Mouse (Mus musculus): Measurements from ENCODE around the gene 2210010C04Rik. TPM values are rescaled to one million over a fixed set of nuclear protein-coding genes. Genes with fewer than 3 reads are reported as not detected.

The 2210010C04Rik gene
- polyA plus RNA-seq, 1 experiment: not detected

GRCm38 (mm10) chr6:41048602-41049001 lies 13.3 kb upstream of the 2210010C04Rik start:
- no peaks in the 10 kb centered on the region for H3K79me3 ChIP-seq (ENCODE audit: low read depth)
- no peaks in the 10 kb centered on the region for H3K79me2 ChIP-seq (ENCODE audit: control insufficient read depth, insufficient read depth)
- no peak for TF ChIP-seq USF1 (IDR thresholded peaks at IDR 0.05; ENCODE audit: low read depth)
- no peak for TF ChIP-seq MYOG (IDR thresholded peaks at IDR 0.05; ENCODE audit: control insufficient read depth, extremely low read depth, insufficient read length)
- no peak for TF ChIP-seq CEBPB (IDR thresholded peaks at IDR 0.05; ENCODE audit: low read depth)
- no peak for TF ChIP-seq FOSL1 (IDR thresholded peaks at IDR 0.05; ENCODE audit: insufficient read depth, low read length, poor library complexity, severe bottlenecking)
- TF ChIP-seq MYOD1 (IDR thresholded peaks at IDR 0.05; ENCODE audit: control insufficient read depth, insufficient read length, low read depth): no peak
- no peak for TF ChIP-seq MAX (IDR thresholded peaks at IDR 0.05)
- no peak for TF ChIP-seq CTCF (IDR thresholded peaks at IDR 0.05; ENCODE audit: control insufficient read depth, insufficient read depth, insufficient read length)
- no peak overlapping the region for H3K4me3 ChIP-seq (ENCODE audit: insufficient read depth, poor library complexity, severe bottlenecking)
- H3ac ChIP-seq (ENCODE audit: control insufficient read depth, insufficient read length, low read depth): no peak overlapping the region
- H3K27me3 ChIP-seq (ENCODE audit: control insufficient read depth, insufficient read depth, insufficient read length): no peaks in the 10 kb centered on the region
- H3K36me3 ChIP-seq (ENCODE audit: control insufficient read depth, insufficient read depth): no peaks in the 10 kb centered on the region

DNA sequence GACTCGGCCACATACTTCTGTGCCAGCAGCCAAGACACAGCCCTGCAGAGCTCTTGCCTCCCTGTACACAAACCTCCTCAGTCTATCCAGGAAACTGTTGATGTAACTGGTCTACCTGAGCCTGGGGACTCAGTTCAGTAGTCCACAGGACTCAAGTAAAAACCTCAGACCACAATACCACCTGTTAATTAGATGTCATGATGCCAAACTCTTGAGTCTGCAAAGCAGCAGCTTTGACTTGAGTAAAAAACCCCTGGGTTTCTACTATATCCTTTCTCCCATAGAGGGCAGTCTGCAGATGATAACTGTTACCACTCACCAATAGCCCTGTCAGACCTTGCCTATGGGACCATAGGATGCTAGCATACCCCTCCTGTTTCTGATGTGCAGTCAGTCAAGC lies 12.7 kb upstream of the 2210010C04Rik start:
- Histone ChIP-seq H3ac (ENCODE audit: control insufficient read depth, insufficient read length, low read depth) (no peak overlapping the region), H3K27me3 (ENCODE audit: control insufficient read depth, insufficient read depth, insufficient read length) (no peaks in the 10 kb centered on the region)
- TF ChIP-seq MYOD1 (IDR thresholded peaks at IDR 0.05; ENCODE audit: control insufficient read depth, insufficient read length, low read depth) (no peak), CTCF (IDR thresholded peaks at IDR 0.05; ENCODE audit: control insufficient read depth, insufficient read depth, insufficient read length) (no peak), FOSL1 (IDR thresholded peaks at IDR 0.05; ENCODE audit: insufficient read depth, low read length, poor library complexity, severe bottlenecking) (no peak), USF1 (IDR thresholded peaks at IDR 0.05; ENCODE audit: low read depth) (no peak), MYOG (IDR thresholded peaks at IDR 0.05; ENCODE audit: control insufficient read depth, extremely low read depth, insufficient read length) (no peak), CEBPB (IDR thresholded peaks at IDR 0.05; ENCODE audit: low read depth) (no peak)

GRCm38 (mm10) chr6:41047202-41047601 lies 11.9 kb upstream of the 2210010C04Rik start:
- no peaks in the 10 kb centered on the region for H3K79me3 ChIP-seq (ENCODE audit: low read depth)
- H3K27me3 ChIP-seq (ENCODE audit: control insufficient read depth, insufficient read depth, insufficient read length): no peaks in the 10 kb centered on the region
- H3K4me3 ChIP-seq (ENCODE audit: insufficient read depth, poor library complexity, severe bottlenecking): no peak overlapping the region
- TF ChIP-seq CTCF (IDR thresholded peaks at IDR 0.05; ENCODE audit: control insufficient read depth, insufficient read depth, insufficient read length) (no peak), CEBPB (IDR thresholded peaks at IDR 0.05; ENCODE audit: low read depth) (no peak), USF1 (IDR thresholded peaks at IDR 0.05; ENCODE audit: low read depth) (no peak), MYOG (IDR thresholded peaks at IDR 0.05; ENCODE audit: control insufficient read depth, extremely low read depth, insufficient read length) (no peak), MYOD1 (IDR thresholded peaks at IDR 0.05; ENCODE audit: control insufficient read depth, insufficient read length, low read depth) (no peak), FOSL1 (IDR thresholded peaks at IDR 0.05; ENCODE audit: insufficient read depth, low read length, poor library complexity, severe bottlenecking) (no peak), MAX (IDR thresholded peaks at IDR 0.05) (no peak)
- no peaks in the 10 kb centered on the region for H3K36me3 ChIP-seq (ENCODE audit: control insufficient read depth, insufficient read depth)
- H3ac ChIP-seq (ENCODE audit: control insufficient read depth, insufficient read length, low read depth): no peak overlapping the region
- H3K79me2 ChIP-seq (ENCODE audit: control insufficient read depth, insufficient read depth): no peaks in the 10 kb centered on the region

More for the DNA sequence above, 12.7 kb upstream of the 2210010C04Rik start:
- Histone ChIP-seq H3K79me2 (ENCODE audit: control insufficient read depth, insufficient read depth) (no peaks in the 10 kb centered on the region), H3K36me3 (ENCODE audit: control insufficient read depth, insufficient read depth) (no peaks in the 10 kb centered on the region), H3K79me3 (ENCODE audit: low read depth) (no peaks in the 10 kb centered on the region), H3K4me3 (ENCODE audit: insufficient read depth, poor library complexity, severe bottlenecking) (no peak overlapping the region)

GRCm38 (mm10) chr6:41046553-41046952 lies 11.2 kb upstream of the 2210010C04Rik start:
- no peaks in the 10 kb centered on the region for H3K36me3 ChIP-seq (ENCODE audit: control insufficient read depth, insufficient read depth)
- no peaks in the 10 kb centered on the region for H3K79me2 ChIP-seq (ENCODE audit: control insufficient read depth, insufficient read depth)
- H3ac ChIP-seq (ENCODE audit: control insufficient read depth, insufficient read length, low read depth): no peak overlapping the region
- TF ChIP-seq CEBPB (IDR thresholded peaks at IDR 0.05; ENCODE audit: low read depth) (no peak), MAX (IDR thresholded peaks at IDR 0.05) (no peak), FOSL1 (IDR thresholded peaks at IDR 0.05; ENCODE audit: insufficient read depth, low read length, poor library complexity, severe bottlenecking) (no peak), MYOG (IDR thresholded peaks at IDR 0.05; ENCODE audit: control insufficient read depth, extremely low read depth, insufficient read length) (no peak), MYOD1 (IDR thresholded peaks at IDR 0.05; ENCODE audit: control insufficient read depth, insufficient read length, low read depth) (no peak), CTCF (IDR thresholded peaks at IDR 0.05; ENCODE audit: control insufficient read depth, insufficient read depth, insufficient read length) (no peak), USF1 (IDR thresholded peaks at IDR 0.05; ENCODE audit: low read depth) (no peak)
- no peaks in the 10 kb centered on the region for H3K79me3 ChIP-seq (ENCODE audit: low read depth)
- no peaks in the 10 kb centered on the region for H3K27me3 ChIP-seq (ENCODE audit: control insufficient read depth, insufficient read depth, insufficient read length)
- no peak overlapping the region for H3K4me3 ChIP-seq (ENCODE audit: insufficient read depth, poor library complexity, severe bottlenecking)

DNA sequence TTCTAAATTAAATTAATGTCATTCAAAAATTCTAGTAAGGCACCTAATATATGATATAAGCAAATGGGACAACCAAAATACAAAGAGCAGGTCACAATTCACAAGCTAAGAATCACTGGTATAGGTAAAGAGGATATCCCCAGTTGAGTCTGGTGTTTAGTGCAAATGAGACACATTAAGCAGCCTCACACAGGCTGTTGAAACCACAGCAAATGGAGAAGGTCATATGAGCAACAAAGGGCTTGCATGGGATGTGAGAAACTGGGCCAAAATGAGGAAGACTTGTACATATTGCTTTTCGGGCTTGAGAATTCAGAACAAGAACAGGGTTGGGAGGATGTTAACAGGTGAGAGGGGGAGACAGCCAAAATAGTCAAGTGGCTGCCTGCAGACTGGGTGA lies 9.4 kb upstream of the 2210010C04Rik start:
- H3K4me3 ChIP-seq (ENCODE audit: insufficient read depth, poor library complexity, severe bottlenecking): no peak overlapping the region
- no peaks in the 10 kb centered on the region for H3K36me3 ChIP-seq (ENCODE audit: control insufficient read depth, insufficient read depth)
- TF ChIP-seq CTCF (IDR thresholded peaks at IDR 0.05; ENCODE audit: control insufficient read depth, insufficient read depth, insufficient read length) (no peak), MYOG (IDR thresholded peaks at IDR 0.05; ENCODE audit: control insufficient read depth, extremely low read depth, insufficient read length) (no peak), FOSL1 (IDR thresholded peaks at IDR 0.05; ENCODE audit: insufficient read depth, low read length, poor library complexity, severe bottlenecking) (no peak), MAX (IDR thresholded peaks at IDR 0.05) (no peak), CEBPB (IDR thresholded peaks at IDR 0.05; ENCODE audit: low read depth) (no peak), USF1 (IDR thresholded peaks at IDR 0.05; ENCODE audit: low read depth) (no peak), MYOD1 (IDR thresholded peaks at IDR 0.05; ENCODE audit: control insufficient read depth, insufficient read length, low read depth) (no peak)

DNA sequence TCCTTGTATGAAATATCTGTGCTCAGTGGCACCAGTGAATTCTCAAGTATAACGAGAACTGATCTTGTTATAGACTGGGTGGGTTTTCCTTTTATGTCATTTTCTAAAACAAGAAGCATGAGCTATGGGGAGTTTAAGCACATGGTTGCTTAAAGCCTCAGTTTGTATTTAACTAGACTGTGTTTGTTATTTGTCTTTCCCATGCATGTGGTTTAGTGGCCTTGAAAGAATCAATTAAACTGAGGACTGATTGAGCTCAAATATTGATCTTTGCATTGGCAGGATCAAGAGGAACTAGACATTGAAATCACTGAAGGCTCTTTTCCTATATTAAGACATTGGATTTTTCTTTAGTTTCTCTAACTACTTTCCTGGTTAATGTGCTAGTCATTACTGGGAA lies 9.0 kb upstream of the 2210010C04Rik start:
- Histone ChIP-seq H3K36me3 (ENCODE audit: control insufficient read depth, insufficient read depth) (no peaks in the 10 kb centered on the region), H3K79me2 (ENCODE audit: control insufficient read depth, insufficient read depth) (no peaks in the 10 kb centered on the region), H3K79me3 (ENCODE audit: low read depth) (no peaks in the 10 kb centered on the region), H3K4me3 (ENCODE audit: insufficient read depth, poor library complexity, severe bottlenecking) (no peak overlapping the region), H3K27me3 (ENCODE audit: control insufficient read depth, insufficient read depth, insufficient read length) (no peaks in the 10 kb centered on the region), H3ac (ENCODE audit: control insufficient read depth, insufficient read length, low read depth) (no peak overlapping the region)
- TF ChIP-seq MYOG (IDR thresholded peaks at IDR 0.05; ENCODE audit: control insufficient read depth, extremely low read depth, insufficient read length) (no peak), MAX (IDR thresholded peaks at IDR 0.05) (no peak), FOSL1 (IDR thresholded peaks at IDR 0.05; ENCODE audit: insufficient read depth, low read length, poor library complexity, severe bottlenecking) (no peak), MYOD1 (IDR thresholded peaks at IDR 0.05; ENCODE audit: control insufficient read depth, insufficient read length, low read depth) (no peak), CEBPB (IDR thresholded peaks at IDR 0.05; ENCODE audit: low read depth) (no peak), CTCF (IDR thresholded peaks at IDR 0.05; ENCODE audit: control insufficient read depth, insufficient read depth, insufficient read length) (no peak)

More for the DNA sequence above, 9.4 kb upstream of the 2210010C04Rik start:
- H3K27me3 ChIP-seq (ENCODE audit: control insufficient read depth, insufficient read depth, insufficient read length): no peaks in the 10 kb centered on the region
- no peaks in the 10 kb centered on the region for H3K79me2 ChIP-seq (ENCODE audit: control insufficient read depth, insufficient read depth)
- H3ac ChIP-seq (ENCODE audit: control insufficient read depth, insufficient read length, low read depth): no peak overlapping the region
- no peaks in the 10 kb centered on the region for H3K79me3 ChIP-seq (ENCODE audit: low read depth)
